Mouse (Mus musculus) heart, postnatal 0 days (tissue): ENCODE data around the gene Bhmt2. TPM values are rescaled to one million over a fixed set of nuclear protein-coding genes. Genes with fewer than 3 reads are reported as not detected.

Experiments used
- ATAC-seq: fragments of 200-750 bp; cut with Nextera tagmentation; 2 replicates; pipeline ENCODE4 v1.8.0; 2017; ENCODE audit warnings: low read depth, moderate number of reproducible peaks, moderate library complexity; ENCODE audit not compliant: insufficient read depth
- DNase-seq: peaks from one replicate; pipeline ENCODE4 v3.0.0-alpha.2; 2016; ENCODE audit warnings: low spot score
- H3K27ac ChIP-seq: fragments of 300-500 bp; sonication (generic); 2 replicates; pipeline ENCODE4 v1.5.1; 2014; ENCODE audit warnings: low read depth, mild to moderate bottlenecking
- H3K27me3 ChIP-seq: fragments of 300-500 bp; sonication (generic); 2 replicates; pipeline ENCODE4 v1.6.1; 2014; ENCODE audit warnings: low read length, mixed read lengths; ENCODE audit not compliant: control insufficient read depth, insufficient read depth
- H3K36me3 ChIP-seq: fragments of 300-500 bp; sonication (generic); replicated peaks from 2 replicates; pipeline ENCODE4 v1.6.1; 2014; ENCODE audit warnings: low read length, mixed read lengths; ENCODE audit not compliant: control insufficient read depth, insufficient read depth
- H3K4me1 ChIP-seq: fragments of 300-500 bp; sonication (generic); 2 replicates; pipeline ENCODE4 v1.6.1; 2014; ENCODE audit warnings: antibody characterized with exemption; ENCODE audit not compliant: control insufficient read depth, insufficient read depth
- H3K4me2 ChIP-seq: fragments of 300-500 bp; sonication (generic); 2 replicates; pipeline ENCODE4 v1.6.1; 2014; ENCODE audit warnings: low read depth, mild to moderate bottlenecking, low read length, moderate library complexity
- H3K4me3 ChIP-seq: fragments of 300-500 bp; sonication (generic); 2 replicates; pipeline ENCODE4 v1.5.1; 2014; ENCODE audit warnings: low read depth, low read length
- H3K9ac ChIP-seq: fragments of 300-500 bp; sonication (generic); replicated peaks from 2 replicates; pipeline ENCODE4 v1.6.1; 2014; ENCODE audit warnings: low read depth, low read length, mixed read lengths
- H3K9me3 ChIP-seq: fragments of 300-500 bp; sonication (generic); replicated peaks from 2 replicates; pipeline ENCODE4 v1.6.1; 2016; ENCODE audit warnings: low read length; ENCODE audit not compliant: control insufficient read depth
- CTCF ChIP-seq: IDR thresholded peaks from 2 replicates; pipeline ENCODE4 v1.5.1; 2016; ENCODE audit warnings: antibody characterized with exemption, control low read depth, low read depth
- EP300 ChIP-seq: IDR thresholded peaks from 2 replicates; pipeline ENCODE4 v1.6.1; 2016; ENCODE audit warnings: antibody characterized with exemption, low read depth
- WGBS: fragments of 180-500 bp; shearing (Covaris S2); extraction: QIAGEN DNeasy Blood & Tissue Kit; methylation state at CpG from one replicate; pipeline ENCODE4 v1.1.7; 2014; 5-methylcytosine and 5-hydroxymethylcytosine counted together
- polyA plus RNA-seq: library from polyadenylated mRNA; unstranded; fragments of >200 nt; fragmentation: Nextera tagmentation; extraction: Ambion mirVana; gene quantifications from 2 replicates; pipeline ENCODE4 v1.2.1, GENCODE M21; 2015
- total RNA-seq: library from RNA; depleted of rRNA; stranded (reverse); fragments of >200 nt; gene quantifications from 2 replicates; pipeline ENCODE4 v1.2.3, GENCODE M21; 2014; ENCODE audit warnings: low replicate concordance

Gene Bhmt2
- total and polyA plus RNA-seq, 2 experiments from 2014 or later = not detected

DNA sequence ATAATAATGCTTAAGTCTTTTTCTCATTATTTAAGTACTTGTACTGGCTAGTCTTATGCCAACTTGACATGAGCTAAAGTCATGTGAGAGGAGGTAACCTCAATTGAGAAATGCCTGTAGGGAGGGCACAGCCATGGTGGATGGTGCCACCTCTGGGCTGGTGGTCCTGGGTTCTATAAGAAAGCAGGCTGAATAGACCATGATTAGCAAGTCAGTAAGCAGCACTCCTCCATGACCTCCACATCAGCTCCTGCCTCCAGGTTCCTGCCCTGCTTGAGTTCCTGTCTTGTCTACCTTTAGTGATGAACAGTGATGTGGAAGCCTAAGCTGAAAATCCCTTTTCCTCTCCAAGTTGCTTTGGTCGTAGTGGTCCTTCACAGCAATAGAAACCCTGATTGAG is 16.7 kb upstream of the Bhmt2 start:
- DNase-seq (no peak), ATAC-seq (no peak)
- Histone ChIP-seq H3K27me3 (no peaks in the 10 kb centered on the region), H3K4me1 (no peaks in the 10 kb centered on the region), H3K9me3 (no peaks in the 10 kb centered on the region), H3K4me3 (no peak overlapping the region), H3K36me3 (no peaks in the 10 kb centered on the region), H3K4me2 (no peak overlapping the region), H3K27ac (no peak overlapping the region), H3K9ac (no peak overlapping the region)
- no peak for TF ChIP-seq EP300
- TF ChIP-seq CTCF = no peak
- 65% methylated on average over 1 of the region's 1 CpGs for WGBS

DNA sequence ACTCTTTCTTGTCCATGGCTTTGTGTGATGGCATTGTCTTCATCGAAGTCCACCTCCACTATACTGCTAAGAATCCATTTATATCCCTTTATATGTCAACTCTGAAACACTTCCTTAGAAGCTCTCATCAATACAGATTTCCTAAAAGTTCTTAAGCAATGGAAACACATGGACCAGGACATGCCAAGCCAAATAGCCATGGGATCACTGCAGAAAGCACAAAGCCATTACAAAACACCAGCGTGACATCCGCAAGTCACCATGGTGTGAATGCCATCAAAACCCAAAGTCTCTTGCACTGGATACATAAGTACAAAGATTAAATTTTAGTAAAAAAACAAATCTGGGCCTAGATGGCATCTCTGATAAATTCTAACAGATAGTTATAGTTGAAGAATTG is 15.5 kb upstream of the Bhmt2 start:
- Histone ChIP-seq H3K9ac (no peak overlapping the region), H3K36me3 (no peaks in the 10 kb centered on the region), H3K4me1 (no peaks in the 10 kb centered on the region), H3K9me3 (no peaks in the 10 kb centered on the region), H3K4me3 (no peak overlapping the region), H3K4me2 (no peak overlapping the region), H3K27me3 (no peaks in the 10 kb centered on the region), H3K27ac (no peak overlapping the region)
- ATAC-seq (no peak), DNase-seq (no peak)
- TF ChIP-seq EP300 (no peak), CTCF (no peak)
- 97% methylated on average over 3 of the region's 3 CpGs for WGBS

- Histone ChIP-seq H3K27ac (no peak overlapping the region), H3K36me3 (no peaks in the 10 kb centered on the region), H3K9me3 (no peaks in the 10 kb centered on the region), H3K4me3 (no peak overlapping the region), H3K4me2 (no peak overlapping the region), H3K27me3 (no peaks in the 10 kb centered on the region), H3K9ac (no peak overlapping the region), H3K4me1 (no peaks in the 10 kb centered on the region)
- WGBS = 21% methylated on average over 5 of the region's 5 CpGs
- no peak for TF ChIP-seq CTCF
- TF ChIP-seq EP300 = no peak
- ATAC-seq = no peak
- DNase-seq = no peak
Measured at GRCm38 (mm10) chr13:93687321-93687720, 13.2 kb upstream of the Bhmt2 start.

GRCm38 (mm10) chr13:93685226-93685625 is 11.1 kb upstream of the Bhmt2 start:
- Histone ChIP-seq H3K4me2 (no peak overlapping the region), H3K27ac (no peak overlapping the region), H3K4me1 (no peaks in the 10 kb centered on the region), H3K4me3 (no peak overlapping the region), H3K27me3 (no peaks in the 10 kb centered on the region), H3K9ac (no peak overlapping the region), H3K36me3 (no peaks in the 10 kb centered on the region), H3K9me3 (no peaks in the 10 kb centered on the region)
- 88% methylated on average over 4 of the region's 4 CpGs for WGBS
- DNase-seq (no peak), ATAC-seq (no peak)
- TF ChIP-seq CTCF (no peak), EP300 (no peak)

GRCm38 (mm10) chr13:93683336-93683735 is 9.2 kb upstream of the Bhmt2 start:
- no peaks in the 10 kb centered on the region for H3K4me1 ChIP-seq
- H3K4me3 ChIP-seq = no peak overlapping the region
- no peak for ATAC-seq
- DNase-seq = no peak
- no peaks in the 10 kb centered on the region for H3K9me3 ChIP-seq
- H3K36me3 ChIP-seq = no peaks in the 10 kb centered on the region
- H3K27me3 ChIP-seq = no peaks in the 10 kb centered on the region
- TF ChIP-seq CTCF (no peak), EP300 (no peak)
- H3K27ac ChIP-seq = no peak overlapping the region
- H3K4me2 ChIP-seq = no peak overlapping the region
- H3K9ac ChIP-seq = no peak overlapping the region

DNA sequence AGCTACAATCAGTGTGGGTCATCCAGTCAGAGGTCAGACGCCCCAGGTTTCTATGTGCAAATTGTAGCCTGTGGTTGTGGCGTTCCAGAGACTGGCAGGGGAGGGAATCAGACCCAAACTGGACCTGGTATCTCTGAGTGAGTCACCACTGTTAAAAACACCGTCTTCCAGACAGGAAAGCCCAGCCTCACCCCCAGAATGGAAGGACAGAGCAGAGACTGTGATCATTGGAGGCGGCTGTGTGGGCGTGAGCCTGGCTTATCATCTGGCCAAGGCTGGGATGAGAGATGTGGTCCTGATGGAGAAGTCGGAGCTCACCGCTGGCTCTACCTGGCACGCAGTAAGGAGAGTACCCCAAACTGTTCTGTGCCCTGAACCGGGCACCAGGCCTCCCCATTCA is 2.8 kb upstream of the Bhmt2 start:
- Histone ChIP-seq H3K36me3 (no peaks in the 10 kb centered on the region), H3K4me1 (no peaks in the 10 kb centered on the region), H3K4me2 (no peak overlapping the region), H3K4me3 (no peak overlapping the region), H3K27ac (no peak overlapping the region), H3K27me3 (peaks cover 10% of the 10 kb centered on the region; the same call in 1 of the 2 replicates), H3K9ac (no peak overlapping the region), H3K9me3 (no peaks in the 10 kb centered on the region)
- ATAC-seq = no peak
- 49% methylated on average over 9 of the region's 9 CpGs for WGBS
- no peak for DNase-seq
- TF ChIP-seq CTCF (no peak), EP300 (no peak)
